Mouse (Mus musculus) stomach, postnatal 0 days (tissue): ENCODE results near the gene Arhgap15.

Experiments used
- CTCF ChIP-seq: IDR thresholded peaks from 2 replicates; pipeline ENCODE4 v1.5.1; 2016; ENCODE audit warnings: antibody characterized with exemption, low read depth, mild to moderate bottlenecking, moderate library complexity
- EP300 ChIP-seq: optimal IDR thresholded peaks from 2 replicates; pipeline ENCODE3; 2016; ENCODE audit warnings: antibody characterized with exemption

DNA sequence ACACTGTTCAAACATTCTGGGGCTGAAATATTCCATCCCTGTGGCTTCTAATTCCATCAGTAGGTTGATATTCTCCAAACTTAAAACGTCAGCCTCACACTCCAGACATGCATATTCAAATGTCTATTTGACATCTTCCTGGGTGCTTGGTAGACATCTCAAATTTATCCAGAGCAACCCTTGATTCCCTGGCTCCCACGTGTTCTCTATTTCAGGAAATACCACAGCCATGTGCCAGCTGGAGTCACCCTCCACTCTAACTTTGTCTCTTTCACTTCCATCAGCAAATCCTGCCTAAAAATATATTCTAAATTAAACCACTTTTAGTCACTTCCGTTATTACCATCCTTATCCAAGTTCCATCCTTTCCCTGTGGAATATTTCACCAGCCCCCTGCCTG, 382.6 kb downstream of the Arhgap15 start:
- TF ChIP-seq CTCF (no peak), EP300 (no peak)
